Mouse (Mus musculus): Measurements from ENCODE around the gene Cnn2. TPM values are rescaled to one million over a fixed set of nuclear protein-coding genes. Genes with fewer than 3 reads are reported as not detected.

Cnn2 gene
- polyA plus RNA-seq, 1 experiment from 2014 or later: 160 TPM

- DNase-seq (ENCODE audit: low spot score): no peak
- 83% methylated on average over 18 of the region's 18 CpGs for WGBS
- Histone ChIP-seq H3K4me1 (replicated peaks; ENCODE audit: control insufficient read depth, insufficient read depth, low read length) (peaks cover 5% of the 10 kb centered on the region; the same call in 1 of the 2 replicates), H3K9me3 (ENCODE audit: control insufficient read depth, low read length) (no peaks in the 10 kb centered on the region), H3K9ac (ENCODE audit: low read length) (no peak overlapping the region), H3K27me3 (ENCODE audit: control insufficient read depth, insufficient read depth, low read length) (peaks cover 2% of the 10 kb centered on the region; the same call in 1 of the 2 replicates), H3K4me3 (ENCODE audit: low read depth, low read length) (no peak overlapping the region), H3K27ac (ENCODE audit: low read depth, low read length) (no peak overlapping the region), H3K36me3 (ENCODE audit: control insufficient read depth, insufficient read depth, low read length) (no peaks in the 10 kb centered on the region), H3K4me2 (ENCODE audit: low read depth, low read length, severe bottlenecking) (no peak overlapping the region)
- ATAC-seq (replicated peaks; ENCODE audit: low FRiP score): no peak
Measured at GRCm38 (mm10) chr10:80020603-80021319, 32.4 kb downstream of the Cnn2 start.

- H3K36me3 ChIP-seq (ENCODE audit: control insufficient read depth, insufficient read depth, low read length): no peaks in the 10 kb centered on the region
- no peak overlapping the region for H3K9ac ChIP-seq (ENCODE audit: low read length)
- no peak overlapping the region for H3K4me2 ChIP-seq (ENCODE audit: low read depth, low read length, severe bottlenecking)
- DNase-seq (ENCODE audit: low spot score) (no peak), ATAC-seq (replicated peaks; ENCODE audit: low FRiP score) (no peak)
- H3K27me3 ChIP-seq (ENCODE audit: control insufficient read depth, insufficient read depth, low read length): peaks cover 2% of the 10 kb centered on the region; the same call in 1 of the 2 replicates
- peaks cover 5% of the 10 kb centered on the region; the same call in 1 of the 2 replicates for H3K4me1 ChIP-seq (replicated peaks; ENCODE audit: control insufficient read depth, insufficient read depth, low read length)
- no peak overlapping the region for H3K27ac ChIP-seq (ENCODE audit: low read depth, low read length)
- WGBS: 91% methylated on average over 13 of the region's 13 CpGs
- H3K9me3 ChIP-seq (ENCODE audit: control insufficient read depth, low read length): no peaks in the 10 kb centered on the region
- H3K4me3 ChIP-seq (ENCODE audit: low read depth, low read length): no peak overlapping the region
Measured at GRCm38 (mm10) chr10:80021320-80021641, 32.9 kb downstream of the Cnn2 start.

GRCm38 (mm10) chr10:80022164-80022563 is 33.8 kb downstream of the Cnn2 start:
- no peak overlapping the region for H3K4me3 ChIP-seq (ENCODE audit: low read depth, low read length)
- 91% methylated on average over 12 of the region's 12 CpGs for WGBS
- H3K4me1 ChIP-seq (replicated peaks; ENCODE audit: control insufficient read depth, insufficient read depth, low read length): peaks cover 5% of the 10 kb centered on the region; the same call in 1 of the 2 replicates
- ATAC-seq (replicated peaks; ENCODE audit: low FRiP score) (no peak), DNase-seq (ENCODE audit: low spot score) (no peak)
- no peak overlapping the region for H3K4me2 ChIP-seq (ENCODE audit: low read depth, low read length, severe bottlenecking)
- no peaks in the 10 kb centered on the region for H3K36me3 ChIP-seq (ENCODE audit: control insufficient read depth, insufficient read depth, low read length)
- no peaks in the 10 kb centered on the region for H3K9me3 ChIP-seq (ENCODE audit: control insufficient read depth, low read length)
- H3K9ac ChIP-seq (ENCODE audit: low read length): no peak overlapping the region
- no peak overlapping the region for H3K27ac ChIP-seq (ENCODE audit: low read depth, low read length)
- peaks cover 2% of the 10 kb centered on the region; the same call in 1 of the 2 replicates for H3K27me3 ChIP-seq (ENCODE audit: control insufficient read depth, insufficient read depth, low read length)

- no peak overlapping the region for H3K9ac ChIP-seq (ENCODE audit: low read length)
- H3K27me3 ChIP-seq (ENCODE audit: control insufficient read depth, insufficient read depth, low read length): peaks cover 2% of the 10 kb centered on the region; the same call in 1 of the 2 replicates
- 94% methylated on average over 8 of the region's 8 CpGs for WGBS
- no peaks in the 10 kb centered on the region for H3K9me3 ChIP-seq (ENCODE audit: control insufficient read depth, low read length)
- H3K4me2 ChIP-seq (ENCODE audit: low read depth, low read length, severe bottlenecking): no peak overlapping the region
- H3K27ac ChIP-seq (ENCODE audit: low read depth, low read length): no peak overlapping the region
- ATAC-seq (replicated peaks; ENCODE audit: low FRiP score) (no peak), DNase-seq (ENCODE audit: low spot score) (no peak)
- H3K4me1 ChIP-seq (replicated peaks; ENCODE audit: control insufficient read depth, insufficient read depth, low read length): peaks cover 5% of the 10 kb centered on the region; the same call in 1 of the 2 replicates
- H3K4me3 ChIP-seq (ENCODE audit: low read depth, low read length): no peak overlapping the region
- H3K36me3 ChIP-seq (ENCODE audit: control insufficient read depth, insufficient read depth, low read length): no peaks in the 10 kb centered on the region
Measured at GRCm38 (mm10) chr10:80022806-80023205, 34.4 kb downstream of the Cnn2 start.

- no peaks in the 10 kb centered on the region for H3K9me3 ChIP-seq (ENCODE audit: control insufficient read depth, low read length)
- no peak overlapping the region for H3K27ac ChIP-seq (ENCODE audit: low read depth, low read length)
- no peak overlapping the region for H3K9ac ChIP-seq (ENCODE audit: low read length)
- peaks cover 2% of the 10 kb centered on the region; the same call in 1 of the 2 replicates for H3K27me3 ChIP-seq (ENCODE audit: control insufficient read depth, insufficient read depth, low read length)
- no peak for DNase-seq (ENCODE audit: low spot score)
- H3K4me2 ChIP-seq (ENCODE audit: low read depth, low read length, severe bottlenecking): no peak overlapping the region
- 91% methylated on average over 5 of the region's 5 CpGs for WGBS
- no peaks in the 10 kb centered on the region for H3K36me3 ChIP-seq (ENCODE audit: control insufficient read depth, insufficient read depth, low read length)
- no peak for ATAC-seq (replicated peaks; ENCODE audit: low FRiP score)
- peaks cover 5% of the 10 kb centered on the region; the same call in 1 of the 2 replicates for H3K4me1 ChIP-seq (replicated peaks; ENCODE audit: control insufficient read depth, insufficient read depth, low read length)
- H3K4me3 ChIP-seq (ENCODE audit: low read depth, low read length): no peak overlapping the region
Measured at GRCm38 (mm10) chr10:80023758-80024157, 35.4 kb downstream of the Cnn2 start.

- H3K4me2 ChIP-seq (ENCODE audit: low read depth, low read length, severe bottlenecking): no peak overlapping the region
- no peak overlapping the region for H3K4me3 ChIP-seq (ENCODE audit: low read depth, low read length)
- peaks cover 5% of the 10 kb centered on the region; the same call in 1 of the 2 replicates for H3K4me1 ChIP-seq (replicated peaks; ENCODE audit: control insufficient read depth, insufficient read depth, low read length)
- DNase-seq (ENCODE audit: low spot score) (no peak), ATAC-seq (replicated peaks; ENCODE audit: low FRiP score) (no peak)
- 80% methylated on average over 15 of the region's 15 CpGs for WGBS
- H3K9ac ChIP-seq (ENCODE audit: low read length): no peak overlapping the region
- no peak overlapping the region for H3K27ac ChIP-seq (ENCODE audit: low read depth, low read length)
- H3K27me3 ChIP-seq (ENCODE audit: control insufficient read depth, insufficient read depth, low read length): peaks cover 2% of the 10 kb centered on the region; the same call in 1 of the 2 replicates
- H3K36me3 ChIP-seq (ENCODE audit: control insufficient read depth, insufficient read depth, low read length): no peaks in the 10 kb centered on the region
- no peaks in the 10 kb centered on the region for H3K9me3 ChIP-seq (ENCODE audit: control insufficient read depth, low read length)
Measured at GRCm38 (mm10) chr10:80024229-80025043, 36.1 kb downstream of the Cnn2 start.

GRCm38 (mm10) chr10:80025044-80025347 is 36.6 kb downstream of the Cnn2 start:
- WGBS: 70% methylated on average over 4 of the region's 4 CpGs
- H3K4me1 ChIP-seq (replicated peaks; ENCODE audit: control insufficient read depth, insufficient read depth, low read length): peaks cover under 1% of the 10 kb centered on the region; the same call in 1 of the 2 replicates
- H3K9me3 ChIP-seq (ENCODE audit: control insufficient read depth, low read length): no peaks in the 10 kb centered on the region
- no peak overlapping the region for H3K27ac ChIP-seq (ENCODE audit: low read depth, low read length)
- no peak overlapping the region for H3K4me3 ChIP-seq (ENCODE audit: low read depth, low read length)
- DNase-seq (ENCODE audit: low spot score): no peak
- H3K27me3 ChIP-seq (ENCODE audit: control insufficient read depth, insufficient read depth, low read length): no peaks in the 10 kb centered on the region
- H3K9ac ChIP-seq (ENCODE audit: low read length): no peak overlapping the region
- no peak overlapping the region for H3K4me2 ChIP-seq (ENCODE audit: low read depth, low read length, severe bottlenecking)
- H3K36me3 ChIP-seq (ENCODE audit: control insufficient read depth, insufficient read depth, low read length): no peaks in the 10 kb centered on the region
- no peak for ATAC-seq (replicated peaks; ENCODE audit: low FRiP score)

GRCm38 (mm10) chr10:80025463-80025862 is 37.1 kb downstream of the Cnn2 start:
- Histone ChIP-seq H3K4me3 (ENCODE audit: low read depth, low read length) (no peak overlapping the region), H3K4me2 (ENCODE audit: low read depth, low read length, severe bottlenecking) (no peak overlapping the region), H3K9me3 (ENCODE audit: control insufficient read depth, low read length) (no peaks in the 10 kb centered on the region), H3K4me1 (replicated peaks; ENCODE audit: control insufficient read depth, insufficient read depth, low read length) (no peaks in the 10 kb centered on the region), H3K27me3 (ENCODE audit: control insufficient read depth, insufficient read depth, low read length) (no peaks in the 10 kb centered on the region), H3K9ac (ENCODE audit: low read length) (no peak overlapping the region), H3K27ac (ENCODE audit: low read depth, low read length) (no peak overlapping the region), H3K36me3 (ENCODE audit: control insufficient read depth, insufficient read depth, low read length) (no peaks in the 10 kb centered on the region)
- DNase-seq (ENCODE audit: low spot score) (no peak), ATAC-seq (replicated peaks; ENCODE audit: low FRiP score) (peak; percentile 3; the same call in 1 of the 2 replicates)
- WGBS: 80% methylated on average over 10 of the region's 10 CpGs
